Comparison of ENCODE assay signal across 13 mouse cellular contexts in genomic region chr7:135581128-135581527, GRCm38 (mm10). TPM values are rescaled to one million over a fixed set of nuclear protein-coding genes. Genes with fewer than 3 reads are reported as not detected.
DNase-seq lines count a peak whose midpoint lies in the region; ATAC-seq and TF ChIP-seq lines count a peak whose summit lies in the region.
"Had no signal": no experiment of that assay in that cellular context is flagged by ENCODE, and none has a peak within 500 bp of the region (broad histone marks: within the 10 kb centered on the region; RNA-seq: fewer than 3 reads in every experiment).

No protein-coding gene starts in this region.

- no peaks in the 10 kb centered on the region for H3K36me3 ChIP-seq in spleen, adult 2 months (ENCODE audit: control insufficient read depth, insufficient read depth, low read length)
- H3K36me3 ChIP-seq in liver, embryonic 15.5 days (replicated peaks), result no peaks in the 10 kb centered on the region
- no peaks in the 10 kb centered on the region for H3K36me3 ChIP-seq in splenic B cell, adult 2 months (ENCODE audit: control insufficient read depth, insufficient read depth, low read length, poor library complexity, severe bottlenecking)
- no peaks in the 10 kb centered on the region for H3K36me3 ChIP-seq in forebrain, embryonic 10.5 days (replicated peaks)
- no peaks in the 10 kb centered on the region for H3K36me3 ChIP-seq in hindbrain, embryonic 10.5 days

- peaks cover 5% of the 10 kb centered on the region; the same call in 1 of the 2 replicates for H3K4me1 ChIP-seq in spleen, adult 2 months (ENCODE audit: control insufficient read depth, insufficient read depth, insufficient read length)
- H3K4me1 ChIP-seq in bone marrow, adult 2 months (ENCODE audit: control insufficient read depth, insufficient read depth, low read length), result peaks cover 17% of the 10 kb centered on the region
- H3K4me1 ChIP-seq in liver, embryonic 15.5 days (replicated peaks), result peaks cover 55% of the 10 kb centered on the region
- H3K4me1 ChIP-seq in forebrain, embryonic 10.5 days, result 0 out of 2 replicates have a peak, but pooled peaks cover 3% of the 10 kb centered on the region
- H3K4me1 ChIP-seq in hindbrain, embryonic 10.5 days (replicated peaks), result peaks cover 11% of the 10 kb centered on the region; the same call in 1 of the 2 replicates

- WGBS in spleen, adult 2 months, result 9% methylated on average over 5 of the region's 5 CpGs
- WGBS in bone marrow, adult 2 months, result 5% methylated on average over 5 of the region's 5 CpGs
- WGBS in liver, embryonic 15.5 days (ENCODE audit: insufficient replicate concordance), result 7% methylated on average over 5 of the region's 5 CpGs
- 83% methylated on average over 5 of the region's 5 CpGs for WGBS in forebrain, embryonic 10.5 days
- 73% methylated on average over 5 of the region's 5 CpGs for whole genome bisulfite sequencing in hindbrain, embryonic 10.5 days

- H3K4me3 ChIP-seq in spleen, adult 2 months (ENCODE audit: extremely low read depth, insufficient read depth, insufficient read length), result no peak overlapping the region
- H3K4me3 ChIP-seq in bone marrow, adult 2 months (replicated peaks; ENCODE audit: control insufficient read depth, low read depth, low read length), result peak overlapping the region; percentile 2
- no peak overlapping the region for H3K4me3 ChIP-seq in liver, embryonic 15.5 days (replicated peaks)
- H3K4me3 ChIP-seq in forebrain, embryonic 10.5 days, result no peak overlapping the region
- no peak overlapping the region for H3K4me3 ChIP-seq in hindbrain, embryonic 10.5 days

- ATAC-seq in liver, embryonic 15.5 days (ENCODE audit: insufficient read depth), result peak; percentile 77
- ATAC-seq: hindbrain, embryonic 16.5 days had no signal

- no peak for DNase-seq in spleen, adult 2 months (ENCODE audit: low read depth in 1 of 2, low spot score in 2 of 2)
- DNase-seq in spleen, adult 12 weeks (ENCODE audit: low spot score), result no peak
- peak; percentile 5 for DNase-seq in splenic B cell, adult 2 months (ENCODE audit: low read depth, low spot score)
- no peak for DNase-seq in forebrain, embryonic 10.5 days (ENCODE audit: extremely low spot score, low spot score)
- no peak for DNase-seq in hindbrain, embryonic 10.5 days (ENCODE audit: low spot score)
- DNase-seq: adrenal gland, adult 8-10 months; cerebellum, postnatal 10 days; heart, postnatal 10 days; right cerebral cortex, postnatal 14 days had no signal

- no peaks in the 10 kb centered on the region for H3K9me3 ChIP-seq in liver, embryonic 15.5 days (replicated peaks)
- no peaks in the 10 kb centered on the region for H3K9me3 ChIP-seq in forebrain, embryonic 10.5 days
- no peaks in the 10 kb centered on the region for H3K9me3 ChIP-seq in hindbrain, embryonic 10.5 days

- H3K27me3 ChIP-seq in spleen, adult 2 months (ENCODE audit: control insufficient read depth, insufficient read depth, low read length), result no peaks in the 10 kb centered on the region
- H3K27me3 ChIP-seq in liver, embryonic 15.5 days, result no peaks in the 10 kb centered on the region
- no peaks in the 10 kb centered on the region for H3K27me3 ChIP-seq in splenic B cell, adult 2 months (ENCODE audit: control insufficient read depth, insufficient read depth, low read length, poor library complexity, severe bottlenecking)
- no peaks in the 10 kb centered on the region for H3K27me3 ChIP-seq in forebrain, embryonic 10.5 days (ENCODE audit: poor library complexity, severe bottlenecking)
- no peaks in the 10 kb centered on the region for H3K27me3 ChIP-seq in hindbrain, embryonic 10.5 days (ENCODE audit: insufficient read depth, poor library complexity, severe bottlenecking)

- no peak overlapping the region for H3K9ac ChIP-seq in liver, embryonic 15.5 days

- TF ChIP-seq CTCF in spleen, adult 2 months (IDR thresholded peaks at IDR 0.05; ENCODE audit: extremely low read depth, insufficient read depth, insufficient read length, insufficient replicate concordance), result no peak
- TF ChIP-seq CTCF in bone marrow, adult 2 months (IDR thresholded peaks at IDR 0.05; ENCODE audit: control insufficient read depth, insufficient read depth, low read length), result no peak

- H3K27ac ChIP-seq in spleen, adult 2 months (ENCODE audit: insufficient read depth, low read length), result peak overlapping the region; percentile 38; the same call in 1 of the 2 replicates
- peak overlapping the region; percentile 86 for H3K27ac ChIP-seq in bone marrow, adult 2 months (ENCODE audit: control insufficient read depth, insufficient read depth, low read depth, low read length, poor library complexity)
- peak overlapping the region; percentile 72 for H3K27ac ChIP-seq in liver, embryonic 15.5 days (replicated peaks)
- no peak overlapping the region for H3K27ac ChIP-seq in forebrain, embryonic 10.5 days
- H3K27ac ChIP-seq in hindbrain, embryonic 10.5 days, result no peak overlapping the region

- H3K4me2 ChIP-seq in liver, embryonic 15.5 days, result peak overlapping the region; percentile 36

- no peak for TF ChIP-seq POLR2A in spleen, adult 2 months (IDR thresholded peaks at IDR 0.05; ENCODE audit: low read depth, low read length)
- no peak for TF ChIP-seq POLR2A in bone marrow, adult 2 months (IDR thresholded peaks at IDR 0.05; ENCODE audit: borderline replicate concordance, control insufficient read depth, low read depth, low read length)

RNA-seq across cellular contexts. Expression of gene Ptpre, which starts 43.8 kb away (rescaled TPM):
- 9.5 and 10.1 TPM in 2 replicates for polyA plus RNA-seq in spleen, adult 2 months (2012; rRNA removed)
- 10.8 and 27.7 TPM in 2 replicates for polyA plus RNA-seq in bone marrow, adult 2 months (2011; ENCODE audit: insufficient read depth, insufficient read length, low replicate concordance, missing spikeins)
- 2.8 and 2.9 TPM in 2 replicates for polyA plus RNA-seq in liver, embryonic 15.5 days (2015; fragmentation: Nextera tagmentation; extraction: Ambion mirVana)
- 0.31 and 0.41 TPM in 2 replicates for polyA plus RNA-seq in forebrain, embryonic 10.5 days (2016; fragmentation: Nextera tagmentation; extraction: Ambion mirVana)
- polyA plus RNA-seq in hindbrain, embryonic 10.5 days (2016; fragmentation: Nextera tagmentation; extraction: Ambion mirVana), result 0.68 and 0.85 TPM in 2 replicates

RNA-seq across cellular contexts. Expression of gene Clrn3, which starts 52.7 kb away (rescaled TPM):
- not detected in 2 replicates for polyA plus RNA-seq in spleen, adult 2 months (2012; rRNA removed)
- polyA plus RNA-seq in bone marrow, adult 2 months (2011; ENCODE audit: insufficient read depth, insufficient read length, low replicate concordance, missing spikeins), result not detected in 2 replicates
- polyA plus RNA-seq in liver, embryonic 15.5 days (2015; fragmentation: Nextera tagmentation; extraction: Ambion mirVana), result 0.03 TPM in 1 of 2 replicates, not detected in the other
- polyA plus RNA-seq in forebrain, embryonic 10.5 days (2016; fragmentation: Nextera tagmentation; extraction: Ambion mirVana), result not detected in 2 replicates
- not detected in 2 replicates for polyA plus RNA-seq in hindbrain, embryonic 10.5 days (2016; fragmentation: Nextera tagmentation; extraction: Ambion mirVana)
- polyA plus RNA-seq: embryonic facial prominence, embryonic 11.5 days; hindbrain, embryonic 16.5 days had no signal

Comparison
In these comparisons a context has a peak if more than half of its experiments do, and no peak if none do; other contexts are left out.
1. H3K27ac ChIP-seq: peak in spleen, adult 2 months (single experiment), bone marrow, adult 2 months (single experiment) and liver, embryonic 15.5 days (single experiment); none in forebrain, embryonic 10.5 days (single experiment) and hindbrain, embryonic 10.5 days (single experiment).